Mouse (Mus musculus) hindbrain, embryonic 11.5 days (tissue): ENCODE measurements around the gene Ccdc175. TPM values are rescaled to one million over a fixed set of nuclear protein-coding genes. Genes with fewer than 3 reads are reported as not detected.

Experiments used
- ATAC-seq: fragments of 200-750 bp; cut with Nextera tagmentation; 2 replicates; pipeline ENCODE4 v1.8.0; 2017; ENCODE audit warnings: mild to moderate bottlenecking, moderate TSS enrichment, moderate library complexity; ENCODE audit not compliant: low FRiP score
- DNase-seq: peaks from one replicate; pipeline ENCODE4 v3.0.0-alpha.2; 2015; ENCODE audit warnings: low spot score
- H3K27ac ChIP-seq: fragments of 300-500 bp; sonication (generic); 2 replicates; pipeline ENCODE4 v1.5.1; 2014; ENCODE audit warnings: mild to moderate bottlenecking, low read depth, low read length
- H3K27me3 ChIP-seq: fragments of 300-500 bp; sonication (generic); 2 replicates; pipeline ENCODE4 v1.6.1; 2014; ENCODE audit warnings: mild to moderate bottlenecking, low read length, moderate library complexity, mixed read lengths; ENCODE audit not compliant: control insufficient read depth, insufficient read depth
- H3K36me3 ChIP-seq: fragments of 300-500 bp; sonication (generic); 2 replicates; pipeline ENCODE4 v1.6.1; 2014; ENCODE audit warnings: mild to moderate bottlenecking, low read length, moderate library complexity, mixed read lengths; ENCODE audit not compliant: control insufficient read depth, insufficient read depth
- H3K4me1 ChIP-seq: fragments of 300-500 bp; sonication (generic); replicated peaks from 2 replicates; pipeline ENCODE4 v1.6.1; 2014; ENCODE audit warnings: low read length, mixed read lengths; ENCODE audit not compliant: control insufficient read depth, insufficient read depth
- H3K4me2 ChIP-seq: fragments of 300-500 bp; sonication (generic); replicated peaks from 2 replicates; pipeline ENCODE4 v1.6.1; 2014; ENCODE audit warnings: mild to moderate bottlenecking, low read depth, low read length
- H3K4me3 ChIP-seq: fragments of 300-500 bp; sonication (generic); 2 replicates; pipeline ENCODE4 v1.5.1; 2014; ENCODE audit warnings: low read depth, low read length
- H3K9ac ChIP-seq: fragments of 300-500 bp; sonication (generic); 2 replicates; pipeline ENCODE4 v1.6.1; 2014; ENCODE audit warnings: low read depth, low read length
- H3K9me3 ChIP-seq: fragments of 300-500 bp; sonication (generic); 2 replicates; pipeline ENCODE4 v1.6.1; 2016; ENCODE audit warnings: low read length; ENCODE audit not compliant: control insufficient read depth
- WGBS: fragments of 180-500 bp; shearing (Covaris S2); extraction: QIAGEN DNeasy Blood & Tissue Kit; methylation state at CpG from one replicate; pipeline ENCODE4 v1.1.7; 2014; 5-methylcytosine and 5-hydroxymethylcytosine counted together
- polyA plus RNA-seq: library from polyadenylated mRNA; unstranded; fragments of >200 nt; fragmentation: Nextera tagmentation; extraction: Ambion mirVana; gene quantifications from 2 replicates; pipeline ENCODE4 v1.2.1, GENCODE M21; 2014

Gene Ccdc175
- polyA plus RNA-seq, 1 experiment from 2014 or later: not detected

DNA sequence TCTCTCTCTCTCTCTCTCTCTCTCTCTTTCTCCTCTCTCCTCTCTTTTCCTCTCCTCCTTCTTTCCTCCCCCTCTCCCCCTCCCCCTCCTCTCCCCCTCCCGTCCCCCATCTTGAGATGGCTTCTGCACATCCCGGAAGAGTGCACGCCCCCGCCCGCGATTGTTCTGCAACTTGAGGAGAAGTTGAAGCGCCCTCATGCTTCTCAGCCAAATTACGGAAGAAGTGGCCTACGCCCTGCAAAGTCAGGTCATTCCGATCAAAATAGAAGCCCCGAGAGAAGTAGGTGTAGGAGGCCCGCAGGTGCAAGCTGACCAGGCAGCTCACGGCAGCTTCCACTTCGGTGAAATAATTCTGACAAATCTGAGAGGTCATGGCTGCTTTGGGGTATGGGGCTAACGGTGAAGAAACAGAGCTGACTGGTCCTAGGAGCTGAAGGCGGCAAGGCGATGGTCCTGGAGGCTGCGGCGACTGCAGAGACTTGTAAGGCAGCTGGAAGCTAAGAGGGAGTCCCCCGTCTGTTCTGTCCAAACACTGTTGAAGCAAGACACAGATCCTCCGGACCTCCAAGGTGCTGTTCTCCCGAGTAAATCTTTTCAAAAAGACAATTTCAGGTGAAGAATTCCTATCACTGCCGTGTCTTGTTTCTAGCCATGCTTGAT lies 69.0 kb downstream of the Ccdc175 start:
- Histone ChIP-seq H3K4me1 (no peaks in the 10 kb centered on the region), H3K27ac (no peak overlapping the region), H3K27me3 (no peaks in the 10 kb centered on the region), H3K36me3 (no peaks in the 10 kb centered on the region), H3K9me3 (no peaks in the 10 kb centered on the region), H3K9ac (no peak overlapping the region), H3K4me2 (no peak overlapping the region), H3K4me3 (no peak overlapping the region)
- 85% methylated on average over 22 of the region's 23 CpGs for WGBS
- ATAC-seq (no peak), DNase-seq (no peak)

DNA sequence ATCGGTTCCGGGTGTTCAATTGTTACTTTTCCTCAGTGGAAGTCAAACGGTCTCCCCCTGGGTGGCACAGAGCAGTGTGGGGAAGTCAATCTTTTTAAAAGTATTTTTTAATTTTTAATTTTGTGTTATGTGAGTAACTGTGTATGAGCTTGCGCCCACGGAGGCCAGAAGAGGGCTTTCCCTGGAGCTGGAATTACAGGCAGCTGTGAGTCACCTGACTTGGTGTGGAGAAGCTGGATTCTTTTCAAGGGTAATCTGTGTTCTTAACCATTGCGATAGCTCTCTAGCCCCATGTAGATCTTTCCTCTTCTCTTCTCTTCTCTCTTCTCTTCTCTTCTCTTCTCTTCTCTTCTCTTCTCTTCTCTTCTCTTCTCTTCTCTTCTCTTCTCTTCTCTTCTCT lies 69.7 kb downstream of the Ccdc175 start:
- ATAC-seq (no peak), DNase-seq (no peak)
- WGBS: 81% methylated on average over 6 of the region's 6 CpGs
- Histone ChIP-seq H3K9ac (no peak overlapping the region), H3K4me2 (no peak overlapping the region), H3K36me3 (no peaks in the 10 kb centered on the region), H3K27ac (no peak overlapping the region), H3K4me3 (no peak overlapping the region), H3K4me1 (no peaks in the 10 kb centered on the region), H3K9me3 (no peaks in the 10 kb centered on the region), H3K27me3 (no peaks in the 10 kb centered on the region)

DNA sequence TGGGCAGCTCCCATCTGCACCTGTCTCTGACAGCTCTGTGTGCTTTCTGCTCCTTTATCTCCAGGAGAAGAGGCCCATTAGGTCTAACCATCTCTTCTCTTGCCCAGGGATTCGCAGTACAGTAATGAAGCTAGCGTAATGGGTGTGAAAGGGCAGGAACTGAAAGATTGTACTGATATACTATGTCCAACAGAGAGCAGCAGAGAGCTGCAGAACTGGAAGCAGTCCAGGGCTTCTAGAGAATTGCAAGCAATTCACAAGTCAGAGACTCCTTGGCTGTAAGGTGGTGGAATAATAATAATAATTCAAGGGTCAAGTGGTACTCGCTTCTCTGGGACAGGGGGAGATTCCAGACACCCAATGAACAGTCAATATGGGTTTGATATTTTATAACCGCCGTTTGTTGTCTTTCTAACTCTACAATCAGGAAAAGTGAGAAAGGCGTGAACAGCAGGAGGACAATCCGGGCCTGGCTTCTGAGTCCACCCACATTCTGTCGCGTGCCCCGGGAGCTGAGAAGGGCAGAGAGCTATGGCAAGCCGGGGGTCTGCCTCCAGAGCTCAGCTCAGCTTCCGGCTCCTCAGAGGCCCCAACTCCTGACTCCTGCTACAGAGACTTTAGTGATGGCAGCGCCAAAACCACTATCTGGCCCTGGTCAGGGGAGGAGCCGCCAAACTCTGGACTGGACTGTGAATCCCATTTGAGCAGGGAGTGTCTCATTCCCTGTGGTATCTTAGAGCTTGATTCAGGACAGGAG lies 80.1 kb downstream of the Ccdc175 start:
- peak; percentile 74 for ATAC-seq
- WGBS: 34% methylated on average over 14 of the region's 14 CpGs
- Histone ChIP-seq H3K9ac (no peak overlapping the region), H3K36me3 (no peaks in the 10 kb centered on the region), H3K4me3 (no peak overlapping the region), H3K27ac (no peak overlapping the region), H3K4me1 (no peaks in the 10 kb centered on the region), H3K4me2 (no peak overlapping the region), H3K9me3 (no peaks in the 10 kb centered on the region), H3K27me3 (no peaks in the 10 kb centered on the region)
- peak; percentile 83 for DNase-seq

DNA sequence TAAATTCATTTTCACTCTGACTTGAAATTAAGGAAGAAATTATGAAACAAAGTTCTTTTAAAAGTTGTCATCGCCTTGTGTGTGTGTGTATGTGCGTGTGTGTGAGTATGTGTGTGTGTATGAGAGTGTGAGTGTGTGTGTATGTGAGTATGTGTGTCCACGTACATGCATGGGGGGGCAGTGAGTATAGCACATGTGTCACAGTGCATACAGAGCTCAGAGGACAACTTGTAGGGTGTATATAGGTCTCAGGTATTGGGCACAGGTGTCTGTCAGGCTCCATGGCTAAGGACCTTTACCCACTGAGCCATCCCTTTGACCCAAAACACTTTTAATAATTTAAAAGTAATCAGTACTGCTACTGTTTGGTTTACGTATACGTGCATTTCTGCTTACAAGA lies 80.8 kb downstream of the Ccdc175 start:
- H3K27ac ChIP-seq: no peak overlapping the region
- no peaks in the 10 kb centered on the region for H3K9me3 ChIP-seq
- H3K4me1 ChIP-seq: no peaks in the 10 kb centered on the region
- WGBS: 85% methylated on average over 5 of the region's 5 CpGs
- no peaks in the 10 kb centered on the region for H3K36me3 ChIP-seq
- ATAC-seq (no peak), DNase-seq (no peak)
- H3K4me3 ChIP-seq: no peak overlapping the region
- no peaks in the 10 kb centered on the region for H3K27me3 ChIP-seq
- no peak overlapping the region for H3K4me2 ChIP-seq
- no peak overlapping the region for H3K9ac ChIP-seq

DNA sequence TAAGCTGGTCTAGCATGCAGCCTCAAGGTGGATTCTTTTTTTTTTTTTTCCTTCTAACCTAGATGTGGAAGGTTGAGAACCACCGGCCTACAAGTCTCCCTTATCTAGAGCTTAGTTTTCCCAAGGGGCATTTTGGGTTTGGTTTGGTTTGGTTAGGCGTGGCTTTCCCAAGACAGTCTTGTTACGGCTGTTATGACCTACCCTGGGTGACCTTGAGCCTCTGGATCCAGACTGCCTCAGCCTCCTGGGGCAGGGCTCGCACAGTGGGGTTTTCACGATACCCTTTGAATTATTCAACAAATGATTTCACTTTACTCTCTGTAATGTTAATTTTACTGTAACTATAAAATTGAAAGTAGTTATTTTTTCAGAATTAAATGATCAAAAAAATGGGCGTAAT lies 82.1 kb downstream of the Ccdc175 start:
- no peak for ATAC-seq
- no peak for DNase-seq

DNA sequence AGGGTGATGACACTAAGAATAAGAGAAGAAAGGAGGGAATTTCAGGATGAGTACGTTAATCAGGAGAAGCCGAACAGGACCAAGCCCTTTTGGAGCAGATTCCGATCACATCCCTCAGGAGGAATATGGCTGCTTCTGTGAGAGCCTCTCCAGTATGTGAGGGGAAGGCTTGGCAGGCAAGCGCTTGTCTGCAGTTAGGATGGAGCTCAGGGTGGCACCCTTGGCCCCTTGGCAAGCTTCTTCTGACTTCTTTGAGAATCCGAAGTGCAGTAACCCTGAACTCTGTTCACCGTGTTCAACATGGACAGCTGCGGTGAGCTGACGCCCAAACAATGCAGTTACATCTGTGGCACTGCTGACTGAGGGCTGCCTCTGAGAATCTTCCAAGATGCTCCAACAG lies 87.9 kb downstream of the Ccdc175 start:
- peaks cover 9% of the 10 kb centered on the region; the same call in 1 of the 2 replicates for H3K36me3 ChIP-seq
- no peak overlapping the region for H3K4me3 ChIP-seq
- H3K27ac ChIP-seq: no peak overlapping the region
- 93% methylated on average over 8 of the region's 8 CpGs for WGBS
- no peaks in the 10 kb centered on the region for H3K9me3 ChIP-seq
- no peak overlapping the region for H3K4me2 ChIP-seq
- no peak for ATAC-seq
- H3K4me1 ChIP-seq: no peaks in the 10 kb centered on the region
- no peak overlapping the region for H3K9ac ChIP-seq
- H3K27me3 ChIP-seq: no peaks in the 10 kb centered on the region
- DNase-seq: no peak

More for the DNA sequence above, 82.1 kb downstream of the Ccdc175 start:
- WGBS: 85% methylated on average over 6 of the region's 6 CpGs
- Histone ChIP-seq H3K4me2 (no peak overlapping the region), H3K4me1 (no peaks in the 10 kb centered on the region), H3K4me3 (no peak overlapping the region), H3K9me3 (no peaks in the 10 kb centered on the region), H3K27me3 (no peaks in the 10 kb centered on the region), H3K9ac (no peak overlapping the region), H3K27ac (no peak overlapping the region), H3K36me3 (no peaks in the 10 kb centered on the region; the same call in 1 of the 2 replicates)

DNA sequence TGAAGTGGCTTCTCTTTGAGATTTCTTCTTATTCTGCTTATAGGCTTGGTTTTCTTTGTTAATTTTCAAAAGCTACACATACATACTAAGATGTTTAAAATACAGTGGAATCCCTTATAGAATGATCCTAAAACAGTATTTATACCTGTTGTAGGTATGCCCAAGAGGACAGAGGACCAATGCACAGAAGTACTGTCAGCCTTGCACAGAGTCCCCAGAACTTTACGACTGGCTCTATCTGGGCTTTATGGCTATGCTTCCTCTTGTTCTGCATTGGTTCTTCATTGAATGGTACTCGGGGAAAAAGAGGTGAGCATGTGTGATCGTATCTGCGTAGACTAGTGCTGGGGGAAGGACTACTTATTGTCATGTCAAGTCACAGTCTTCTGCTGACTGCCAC lies 95.0 kb downstream of the Ccdc175 start:
- Histone ChIP-seq H3K9me3 (no peaks in the 10 kb centered on the region), H3K4me1 (0 out of 2 replicates have a peak, but pooled peaks cover 3% of the 10 kb centered on the region), H3K4me2 (no peak overlapping the region), H3K36me3 (0 out of 2 replicates have a peak, but pooled peaks cover 5% of the 10 kb centered on the region), H3K27ac (no peak overlapping the region), H3K4me3 (no peak overlapping the region), H3K9ac (no peak overlapping the region), H3K27me3 (no peaks in the 10 kb centered on the region)
- 88% methylated on average over 4 of the region's 4 CpGs for WGBS
- ATAC-seq (no peak), DNase-seq (no peak)

DNA sequence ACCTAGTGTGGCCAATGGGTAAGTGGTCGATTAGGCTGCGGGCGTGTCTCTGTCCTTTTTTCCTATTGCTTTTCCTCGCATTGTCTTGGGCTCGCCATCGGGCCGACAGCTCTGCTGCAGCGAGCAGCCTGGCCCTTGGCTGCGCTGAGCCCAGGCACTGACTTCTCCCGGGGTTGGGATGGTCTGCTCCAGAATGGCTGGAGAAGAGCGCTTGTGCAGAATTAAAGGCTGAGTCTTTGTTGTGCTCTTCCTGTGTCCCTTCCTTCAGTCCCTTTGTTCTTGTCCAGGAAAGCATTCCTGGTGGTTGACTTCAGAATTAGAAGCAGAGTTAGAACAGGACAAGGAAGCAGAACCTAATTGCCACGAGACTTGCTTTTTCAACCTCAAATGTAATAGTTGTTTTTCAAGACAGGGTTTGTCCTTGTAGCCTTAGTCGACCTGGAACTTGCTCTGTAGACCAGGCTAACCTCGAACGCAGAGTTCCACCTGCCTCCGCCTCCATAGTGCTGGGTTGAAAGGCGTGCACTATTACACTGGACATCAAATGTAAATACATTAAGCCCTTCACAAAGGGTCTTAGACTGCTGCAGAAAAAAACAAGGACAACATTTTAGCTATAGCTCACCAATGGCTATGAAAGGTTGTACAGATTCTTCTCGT lies 98.5 kb downstream of the Ccdc175 start:
- Histone ChIP-seq H3K9ac (peak overlapping the region; percentile 91), H3K36me3 (no peaks in the 10 kb centered on the region), H3K4me1 (peaks cover 5% of the 10 kb centered on the region), H3K4me2 (peak overlapping the region; percentile 70), H3K4me3 (peak overlapping the region; percentile 68), H3K27ac (peak overlapping the region; percentile 97), H3K9me3 (no peaks in the 10 kb centered on the region), H3K27me3 (no peaks in the 10 kb centered on the region)
- no peak for DNase-seq
- 3% methylated on average over 18 of the region's 18 CpGs for WGBS
- ATAC-seq: no peak
